ENCODE assay signal across 18 mouse cellular contexts in the genomic region with DNA sequence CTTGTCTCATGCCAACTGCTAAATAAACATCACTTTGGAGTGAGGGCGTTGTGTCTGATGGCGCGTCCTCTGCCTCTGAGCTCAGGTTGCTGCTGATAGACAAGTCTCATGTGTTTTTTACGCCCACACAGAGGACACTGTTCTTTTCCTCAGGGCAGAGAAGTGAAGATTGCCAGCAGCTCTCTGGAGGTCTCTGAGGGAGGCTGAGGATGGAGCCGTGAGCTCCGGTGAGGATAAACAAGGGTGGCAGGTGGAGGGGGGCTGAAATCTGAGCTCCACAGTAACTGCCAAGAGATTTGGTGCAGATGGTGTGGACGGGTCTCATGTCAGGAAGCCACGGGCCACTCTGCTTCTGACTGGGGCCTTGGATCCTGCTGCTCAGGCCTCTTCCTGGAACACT. TPM values are rescaled to one million over a fixed set of nuclear protein-coding genes. Genes with fewer than 3 reads are reported as not detected.
DNase-seq lines count a peak whose midpoint lies in the region; ATAC-seq and TF ChIP-seq lines count a peak whose summit lies in the region.
"Had no signal": no experiment of that assay in that cellular context is flagged by ENCODE, and none has a peak within 500 bp of the region (broad histone marks: within the 10 kb centered on the region; RNA-seq: fewer than 3 reads in every experiment).

No protein-coding gene starts in this region.

- H3K4me1 ChIP-seq in forebrain, embryonic 14.5 days (ENCODE audit: control insufficient read depth, insufficient read depth, low read length), result peaks cover 15% of the 10 kb centered on the region
- H3K4me1 ChIP-seq in forebrain, embryonic 11.5 days (replicated peaks; ENCODE audit: control insufficient read depth, insufficient read depth, low read length), result peaks cover 9% of the 10 kb centered on the region
- H3K4me1 ChIP-seq in hindbrain, embryonic 13.5 days (replicated peaks), result peaks cover 46% of the 10 kb centered on the region
- H3K4me1 ChIP-seq in hindbrain, embryonic 14.5 days (replicated peaks; ENCODE audit: control insufficient read depth, insufficient read depth, low read length), result peaks cover 26% of the 10 kb centered on the region
- H3K4me1 ChIP-seq in cerebellum, adult 2 months (ENCODE audit: control insufficient read depth, insufficient read depth, low read length), result no peaks in the 10 kb centered on the region

- H3K27me3 ChIP-seq in forebrain, embryonic 14.5 days (replicated peaks; ENCODE audit: control insufficient read depth, insufficient read depth, low read length), result no peaks in the 10 kb centered on the region
- H3K27me3 ChIP-seq in forebrain, embryonic 11.5 days (ENCODE audit: control insufficient read depth, insufficient read depth, low read length), result no peaks in the 10 kb centered on the region; the same call in 1 of the 2 replicates
- H3K27me3 ChIP-seq in hindbrain, embryonic 13.5 days, result peaks cover 33% of the 10 kb centered on the region
- no peaks in the 10 kb centered on the region for H3K27me3 ChIP-seq in hindbrain, embryonic 14.5 days (ENCODE audit: control insufficient read depth, insufficient read depth, low read length)
- no peaks in the 10 kb centered on the region for H3K27me3 ChIP-seq in cerebellum, adult 2 months (ENCODE audit: control insufficient read depth, insufficient read depth, low read length)
- H3K27me3 ChIP-seq: intestine, embryonic 15.5 days had no signal

- no peaks in the 10 kb centered on the region for H3K36me3 ChIP-seq in forebrain, embryonic 14.5 days (ENCODE audit: control insufficient read depth, insufficient read depth, low read length)
- no peaks in the 10 kb centered on the region for H3K36me3 ChIP-seq in forebrain, embryonic 11.5 days (ENCODE audit: control insufficient read depth, insufficient read depth, low read length)
- no peaks in the 10 kb centered on the region for H3K36me3 ChIP-seq in hindbrain, embryonic 13.5 days
- H3K36me3 ChIP-seq in hindbrain, embryonic 14.5 days (replicated peaks; ENCODE audit: control insufficient read depth, insufficient read depth), result no peaks in the 10 kb centered on the region
- H3K36me3 ChIP-seq: G1E; intestine, embryonic 15.5 days had no signal

- ATAC-seq in forebrain, embryonic 14.5 days, result no peak
- no peak for ATAC-seq in forebrain, embryonic 11.5 days (replicated peaks; ENCODE audit: low FRiP score)
- no peak for ATAC-seq in hindbrain, embryonic 13.5 days (ENCODE audit: low FRiP score)
- ATAC-seq in hindbrain, embryonic 14.5 days (ENCODE audit: low FRiP score), result no peak
- ATAC-seq: intestine, embryonic 15.5 days; lung, postnatal 0 days had no signal

- TF ChIP-seq CTCF in cerebellum, adult 2 months (IDR thresholded peaks at IDR 0.05; ENCODE audit: borderline replicate concordance, insufficient read depth, low read depth, low read length), result no peak

- H3K9me3 ChIP-seq in forebrain, embryonic 14.5 days (replicated peaks; ENCODE audit: control insufficient read depth, low read length), result no peaks in the 10 kb centered on the region
- H3K9me3 ChIP-seq in forebrain, embryonic 11.5 days (ENCODE audit: control insufficient read depth, low read length), result no peaks in the 10 kb centered on the region
- no peaks in the 10 kb centered on the region for H3K9me3 ChIP-seq in hindbrain, embryonic 13.5 days
- H3K9me3 ChIP-seq in hindbrain, embryonic 14.5 days (ENCODE audit: control insufficient read depth, low read length), result no peaks in the 10 kb centered on the region
- H3K9me3 ChIP-seq: intestine, embryonic 15.5 days had no signal

- H3K4me2 ChIP-seq in forebrain, embryonic 14.5 days (ENCODE audit: low read length), result no peak overlapping the region
- no peak overlapping the region for H3K4me2 ChIP-seq in forebrain, embryonic 11.5 days (ENCODE audit: low read depth, low read length, severe bottlenecking)
- H3K4me2 ChIP-seq in hindbrain, embryonic 13.5 days, result no peak overlapping the region
- no peak overlapping the region for H3K4me2 ChIP-seq in hindbrain, embryonic 14.5 days (replicated peaks)
- H3K4me2 ChIP-seq: intestine, embryonic 15.5 days; liver, embryonic 11.5 days had no signal

- no peak overlapping the region for H3K9ac ChIP-seq in forebrain, embryonic 14.5 days (ENCODE audit: low read length)
- H3K9ac ChIP-seq in forebrain, embryonic 11.5 days (ENCODE audit: low read length), result no peak overlapping the region
- peak overlapping the region; percentile 35; the same call in 1 of the 2 replicates for H3K9ac ChIP-seq in hindbrain, embryonic 13.5 days
- H3K9ac ChIP-seq in hindbrain, embryonic 14.5 days, result no peak overlapping the region
- H3K9ac ChIP-seq: intestine, embryonic 15.5 days had no signal

- H3K4me3 ChIP-seq in forebrain, embryonic 14.5 days (ENCODE audit: low read depth, low read length), result no peak overlapping the region
- H3K4me3 ChIP-seq in forebrain, embryonic 11.5 days (ENCODE audit: low read depth, low read length), result no peak overlapping the region
- no peak overlapping the region for H3K4me3 ChIP-seq in hindbrain, embryonic 13.5 days
- no peak overlapping the region for H3K4me3 ChIP-seq in hindbrain, embryonic 14.5 days (replicated peaks; ENCODE audit: low read length)
- H3K4me3 ChIP-seq in cerebellum, adult 2 months (replicated peaks; ENCODE audit: insufficient read depth, low read depth, low read length), result no peak overlapping the region
- H3K4me3 ChIP-seq: intestine, embryonic 15.5 days had no signal

- no peak for TF ChIP-seq POLR2A in cerebellum, adult 2 months (IDR thresholded peaks at IDR 0.05; ENCODE audit: borderline replicate concordance, insufficient read depth, low read length)

- WGBS in forebrain, embryonic 14.5 days, result 44% methylated on average over 8 of the region's 8 CpGs
- WGBS in forebrain, embryonic 11.5 days, result 51% methylated on average over 8 of the region's 8 CpGs
- 42% methylated on average over 8 of the region's 8 CpGs for WGBS in hindbrain, embryonic 13.5 days
- 40% methylated on average over 8 of the region's 8 CpGs for WGBS in hindbrain, embryonic 14.5 days
- WGBS in cerebellum, adult 2 months, result 44% methylated on average over 8 of the region's 8 CpGs

- DNase-seq in forebrain, embryonic 14.5 days (ENCODE audit: low spot score), result no peak
- DNase-seq in forebrain, embryonic 11.5 days (ENCODE audit: low spot score), result no peak
- DNase-seq in hindbrain, embryonic 14.5 days (ENCODE audit: low spot score), result no peak
- peak; percentile 28 for DNase-seq in retina, postnatal 1 day
- no peak for DNase-seq in retina, embryonic 14.5 days (ENCODE audit: low spot score)
- DNase-seq in B cell, adult 2 months, result no peak
- no peak for DNase-seq in cerebellum, adult 2 months
- DNase-seq: adrenal gland, postnatal 36 days; cerebellum, postnatal 36 days; gastrocnemius, postnatal 10 days had no signal

- peak overlapping the region; percentile 30; the same call in 1 of the 2 replicates for H3K27ac ChIP-seq in forebrain, embryonic 14.5 days (ENCODE audit: low read depth, low read length)
- H3K27ac ChIP-seq in forebrain, embryonic 11.5 days (ENCODE audit: low read depth, low read length), result no peak overlapping the region
- H3K27ac ChIP-seq in hindbrain, embryonic 13.5 days, result peak overlapping the region; percentile 35
- H3K27ac ChIP-seq in hindbrain, embryonic 14.5 days, result no peak overlapping the region
- no peak overlapping the region for H3K27ac ChIP-seq in cerebellum, adult 2 months (ENCODE audit: insufficient read depth, low read length)
- H3K27ac ChIP-seq: intestine, embryonic 15.5 days had no signal

RNA-seq across cellular contexts. Expression of gene B230104I21Rik, which starts 50.9 kb away (rescaled TPM):
- polyA plus RNA-seq in forebrain, embryonic 14.5 days (2014; fragmentation: Nextera tagmentation; extraction: Ambion mirVana), result not detected in 2 replicates
- polyA plus RNA-seq in forebrain, embryonic 11.5 days (2014; fragmentation: Nextera tagmentation; extraction: Ambion mirVana), result not detected in 2 replicates
- polyA plus RNA-seq in hindbrain, embryonic 13.5 days (2015; fragmentation: Nextera tagmentation; extraction: Ambion mirVana), result not detected in 2 replicates
- polyA plus RNA-seq in hindbrain, embryonic 14.5 days (2014; fragmentation: Nextera tagmentation; extraction: Ambion mirVana), result not detected in 2 replicates
- 0.13 TPM in 2 replicates for polyA plus RNA-seq in cerebellum, adult 2 months (2012; rRNA removed)
- polyA plus RNA-seq: G1E; heart, postnatal 0 days; intestine, embryonic 15.5 days; liver, embryonic 11.5 days; lung, postnatal 0 days; stomach, embryonic 14.5 days; thymus, postnatal 0 days had no signal

Comparison
In these comparisons a context has a peak if more than half of its experiments do, and no peak if none do; other contexts are left out.
1. H3K27ac ChIP-seq: peak in forebrain, embryonic 14.5 days (single experiment) and hindbrain, embryonic 13.5 days (single experiment); none in forebrain, embryonic 11.5 days (single experiment), hindbrain, embryonic 14.5 days (single experiment) and cerebellum, adult 2 months (single experiment).